Mouse (Mus musculus): ENCODE results near the gene Vmn1r55. TPM values are rescaled to one million over a fixed set of nuclear protein-coding genes. Genes with fewer than 3 reads are reported as not detected.
"Not testable (repeated sequence)": the region's sequence is repeated elsewhere in the genome, so short reads cannot be mapped to it uniquely, and the experiment has no call there.

Vmn1r55 gene
- polyA plus RNA-seq, 1 experiment from 2014 or later, result 0.01 TPM

- peaks cover 31% of the 10 kb centered on the region for H3K4me1 ChIP-seq
- H3K4me3 ChIP-seq, result peak within 1 kb of the TSS; percentile 98
- peak within 1 kb of the TSS; percentile 96 for H3K9ac ChIP-seq (replicated peaks)
- H3K36me3 ChIP-seq, result peaks cover 50% of the 10 kb centered on the region
- no peaks in the 10 kb centered on the region for H3K9me3 ChIP-seq
- peak within 1 kb of the TSS; percentile 87 for H3K27ac ChIP-seq (replicated peaks)
- ATAC-seq (replicated peaks), result peak; percentile 98
- H3K4me2 ChIP-seq (replicated peaks), result peak within 1 kb of the TSS; percentile 64
- no peaks in the 10 kb centered on the region for H3K27me3 ChIP-seq
- WGBS, result under 1% methylated on average over 81 of the region's 81 CpGs
Measured at GRCm38 (mm10) chr7:5080010-5080751, 69.3 kb downstream of the Vmn1r55 start, which contains the start of gene Epn1. Gene Epn1, plus strand, starts transcription at chr7:5080235.

GRCm38 (mm10) chr7:5079365-5080009, 70.0 kb downstream of the Vmn1r55 start:
- Histone ChIP-seq H3K4me2 (replicated peaks) (peak overlapping the region; percentile 64), H3K4me1 (peaks cover 31% of the 10 kb centered on the region), H3K27ac (replicated peaks) (peak overlapping the region; percentile 87), H3K36me3 (peaks cover 54% of the 10 kb centered on the region), H3K9ac (replicated peaks) (peak overlapping the region; percentile 96; the same call in 1 of the 2 replicates), H3K4me3 (peak overlapping the region; percentile 98)
- H3K9me3 ChIP-seq, H3K27me3 ChIP-seq: not testable (repeated sequence)
- 53% methylated on average over 10 of the region's 13 CpGs for WGBS
- peak; percentile 50 for ATAC-seq (replicated peaks)

Small RNA genes within 50 kb of the gene (microRNA-seq; reads per million reads assigned to microRNA genes)
- not detected for gene Gm26217

Other genes with a start within 250 kb of the Vmn1r55 start
- gene Gm36210, start 243.2 kb downstream of the Vmn1r55 start, polyA plus RNA-seq (2015; fragmentation: Nextera tagmentation; extraction: Ambion mirVana), result 0.31 and 0.33 TPM in 2 replicates
- 4.0 and 4.2 TPM in 2 replicates for gene Zfp628, start 234.5 kb downstream of the Vmn1r55 start, polyA plus RNA-seq (2015; fragmentation: Nextera tagmentation; extraction: Ambion mirVana)
- 35.2 and 39.3 TPM in 2 replicates for gene Nat14, start 227.6 kb downstream of the Vmn1r55 start, polyA plus RNA-seq (2015; fragmentation: Nextera tagmentation; extraction: Ambion mirVana)
- 0.24 and 0.32 TPM in 2 replicates for gene Ssc5d, start 223.9 kb downstream of the Vmn1r55 start, polyA plus RNA-seq (2015; fragmentation: Nextera tagmentation; extraction: Ambion mirVana)
- not detected in 2 replicates for gene Sbk2, start 185.3 kb downstream of the Vmn1r55 start, polyA plus RNA-seq (2015; fragmentation: Nextera tagmentation; extraction: Ambion mirVana)
- 0.27 and 0.33 TPM in 2 replicates for gene Sbk3, start 178.5 kb downstream of the Vmn1r55 start, polyA plus RNA-seq (2015; fragmentation: Nextera tagmentation; extraction: Ambion mirVana)
- gene Zfp579, start 153.5 kb downstream of the Vmn1r55 start, polyA plus RNA-seq (2015; fragmentation: Nextera tagmentation; extraction: Ambion mirVana), result 58.9 and 60.9 TPM in 2 replicates
- 11.6 and 12.5 TPM in 2 replicates for gene Zfp524, start 135.3 kb downstream of the Vmn1r55 start, polyA plus RNA-seq (2015; fragmentation: Nextera tagmentation; extraction: Ambion mirVana)
- gene Fiz1, start 135.0 kb downstream of the Vmn1r55 start, polyA plus RNA-seq (2015; fragmentation: Nextera tagmentation; extraction: Ambion mirVana), result 52.1 TPM in 2 replicates
- gene Gm44973, start 134.2 kb downstream of the Vmn1r55 start, polyA plus RNA-seq (2015; fragmentation: Nextera tagmentation; extraction: Ambion mirVana), result 0.89 TPM in 1 of 2 replicates, not detected in the other
- gene Zfp865, start 129.3 kb downstream of the Vmn1r55 start, polyA plus RNA-seq (2015; fragmentation: Nextera tagmentation; extraction: Ambion mirVana), result 6.1 and 6.5 TPM in 2 replicates
- gene Ccdc106, start 129.1 kb downstream of the Vmn1r55 start, polyA plus RNA-seq (2015; fragmentation: Nextera tagmentation; extraction: Ambion mirVana), result 39.7 and 45.8 TPM in 2 replicates
- not detected in 2 replicates for gene 4632433K11Rik, start 115.6 kb downstream of the Vmn1r55 start, polyA plus RNA-seq (2015; fragmentation: Nextera tagmentation; extraction: Ambion mirVana)
- 7.8 and 8.5 TPM in 2 replicates for gene Zfp784, start 111.2 kb downstream of the Vmn1r55 start, polyA plus RNA-seq (2015; fragmentation: Nextera tagmentation; extraction: Ambion mirVana)
- 53.0 and 54.1 TPM in 2 replicates for gene Zfp580, start 98.1 kb downstream of the Vmn1r55 start, polyA plus RNA-seq (2015; fragmentation: Nextera tagmentation; extraction: Ambion mirVana)
- gene U2af2, start 87.5 kb downstream of the Vmn1r55 start, polyA plus RNA-seq (2015; fragmentation: Nextera tagmentation; extraction: Ambion mirVana), result 136 TPM in 2 replicates
- 94.5 and 96.9 TPM in 2 replicates for gene Epn1, start 69.4 kb downstream of the Vmn1r55 start, polyA plus RNA-seq (2015; fragmentation: Nextera tagmentation; extraction: Ambion mirVana)
- gene Rfpl4, start 32.7 kb downstream of the Vmn1r55 start, polyA plus RNA-seq (2015; fragmentation: Nextera tagmentation; extraction: Ambion mirVana), result 0.13 TPM in 1 of 2 replicates, not detected in the other
- gene Rasl2-9, start 23.7 kb downstream of the Vmn1r55 start, polyA plus RNA-seq (2015; fragmentation: Nextera tagmentation; extraction: Ambion mirVana), result 0.19 TPM in 1 of 2 replicates, not detected in the other
- gene Vmn1r56, start 47.1 kb upstream of the Vmn1r55 start, polyA plus RNA-seq (2015; fragmentation: Nextera tagmentation; extraction: Ambion mirVana), result not detected in 2 replicates
- not detected in 2 replicates for gene Vmn1r57, start 68.8 kb upstream of the Vmn1r55 start, polyA plus RNA-seq (2015; fragmentation: Nextera tagmentation; extraction: Ambion mirVana)
- not detected in 2 replicates for gene Gm5065, start 200.9 kb upstream of the Vmn1r55 start, polyA plus RNA-seq (2015; fragmentation: Nextera tagmentation; extraction: Ambion mirVana)
- not detected in 2 replicates for gene Nlrp2, start 201.4 kb upstream of the Vmn1r55 start, polyA plus RNA-seq (2015; fragmentation: Nextera tagmentation; extraction: Ambion mirVana)